Mouse (Mus musculus) liver, adult (tissue): ENCODE measurements at regions not wholly inside any gene's neighbourhood (a gene's known extent, or its start where the extent isn't known, plus 50 kb on each side); places are given as distances from the start of the nearest gene placed in this dataset.

ENCODE experiments used
- GATA4 ChIP-seq: IDR thresholded peaks from 2 replicates; pipeline ENCODE4 v1.6.1; 2014; ENCODE audit warnings: mild to moderate bottlenecking, low read length; ENCODE audit not compliant: insufficient replicate concordance

DNA sequence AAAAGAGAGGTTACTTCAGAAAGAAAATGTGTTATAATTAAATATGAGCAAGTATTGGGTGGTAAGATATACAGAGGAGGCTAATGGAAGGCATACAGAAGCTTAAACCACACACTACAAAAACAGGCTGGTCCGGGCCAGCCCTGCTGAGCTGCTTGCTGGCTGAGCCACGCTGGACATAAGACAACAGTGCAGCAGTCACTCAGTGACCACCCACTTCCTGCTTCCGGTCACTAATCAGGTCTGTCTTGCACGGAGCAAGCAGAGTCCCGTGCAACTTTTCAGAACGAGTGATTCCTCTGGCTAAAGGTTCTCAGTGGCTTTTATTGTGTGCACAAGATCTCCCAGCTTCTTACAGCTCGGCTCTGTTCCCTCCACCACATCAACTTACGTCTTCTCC, 220.1 kb downstream of the Efnb2 start:
- no peak for TF ChIP-seq GATA4

DNA sequence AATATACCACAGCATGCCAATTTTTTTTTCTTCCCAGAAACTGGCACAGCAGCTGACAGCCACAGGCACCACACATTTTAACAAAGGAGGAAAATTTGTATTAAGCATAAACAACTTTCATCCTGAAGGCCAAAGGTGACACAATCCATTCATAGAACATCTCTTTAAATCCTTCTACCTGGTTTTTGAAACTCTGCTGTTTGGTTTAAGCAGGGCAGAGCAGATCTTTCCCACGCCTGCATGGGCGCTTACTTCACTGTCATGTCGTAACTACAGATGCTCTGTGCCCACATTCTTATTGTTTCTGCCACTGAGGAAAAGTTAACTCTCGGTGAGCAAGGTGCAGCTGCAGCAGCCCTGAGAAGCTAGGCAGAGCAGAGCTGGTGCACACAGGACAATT, 234.8 kb downstream of the Efnb2 start:
- TF ChIP-seq GATA4 = no peak

DNA sequence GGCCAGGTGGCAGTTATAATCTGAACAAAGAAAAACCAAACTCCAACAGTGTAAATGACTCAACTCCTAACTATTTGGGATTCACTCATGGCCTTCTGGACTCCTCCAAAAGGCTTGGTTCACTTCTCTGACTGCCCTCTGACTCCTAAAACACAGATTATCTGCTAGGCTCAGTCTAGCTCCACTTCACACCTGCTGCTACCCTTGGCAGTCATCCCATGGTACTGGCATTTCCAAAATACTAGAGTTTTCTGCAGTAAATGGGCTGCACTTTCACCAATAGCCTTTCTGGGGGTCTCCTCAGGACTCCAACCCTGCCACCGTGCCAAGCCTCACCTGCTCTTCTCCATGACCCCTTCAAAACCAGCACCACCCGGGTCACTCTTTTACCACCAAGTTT, 237.6 kb downstream of the Efnb2 start:
- no peak for TF ChIP-seq GATA4

DNA sequence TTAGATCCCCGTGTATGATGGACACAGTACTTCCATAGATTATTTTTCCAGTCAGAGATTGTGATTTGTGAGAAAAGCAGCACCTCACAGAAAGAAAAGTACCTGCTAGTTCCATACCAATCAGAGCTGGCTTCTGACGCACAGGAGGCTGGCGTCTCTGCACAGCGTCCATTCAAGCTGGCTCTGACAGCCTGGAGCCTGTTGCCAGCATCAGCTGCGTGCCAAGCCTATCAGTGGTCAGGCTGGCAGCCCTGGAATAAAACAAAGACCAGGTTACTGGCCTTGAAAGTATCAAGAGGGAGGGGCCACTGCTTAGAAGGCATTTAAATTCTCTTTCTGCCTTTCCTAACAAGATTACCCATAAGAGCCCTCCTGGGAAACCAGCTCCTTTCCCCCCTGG, 239.3 kb downstream of the Efnb2 start:
- no peak for TF ChIP-seq GATA4

DNA sequence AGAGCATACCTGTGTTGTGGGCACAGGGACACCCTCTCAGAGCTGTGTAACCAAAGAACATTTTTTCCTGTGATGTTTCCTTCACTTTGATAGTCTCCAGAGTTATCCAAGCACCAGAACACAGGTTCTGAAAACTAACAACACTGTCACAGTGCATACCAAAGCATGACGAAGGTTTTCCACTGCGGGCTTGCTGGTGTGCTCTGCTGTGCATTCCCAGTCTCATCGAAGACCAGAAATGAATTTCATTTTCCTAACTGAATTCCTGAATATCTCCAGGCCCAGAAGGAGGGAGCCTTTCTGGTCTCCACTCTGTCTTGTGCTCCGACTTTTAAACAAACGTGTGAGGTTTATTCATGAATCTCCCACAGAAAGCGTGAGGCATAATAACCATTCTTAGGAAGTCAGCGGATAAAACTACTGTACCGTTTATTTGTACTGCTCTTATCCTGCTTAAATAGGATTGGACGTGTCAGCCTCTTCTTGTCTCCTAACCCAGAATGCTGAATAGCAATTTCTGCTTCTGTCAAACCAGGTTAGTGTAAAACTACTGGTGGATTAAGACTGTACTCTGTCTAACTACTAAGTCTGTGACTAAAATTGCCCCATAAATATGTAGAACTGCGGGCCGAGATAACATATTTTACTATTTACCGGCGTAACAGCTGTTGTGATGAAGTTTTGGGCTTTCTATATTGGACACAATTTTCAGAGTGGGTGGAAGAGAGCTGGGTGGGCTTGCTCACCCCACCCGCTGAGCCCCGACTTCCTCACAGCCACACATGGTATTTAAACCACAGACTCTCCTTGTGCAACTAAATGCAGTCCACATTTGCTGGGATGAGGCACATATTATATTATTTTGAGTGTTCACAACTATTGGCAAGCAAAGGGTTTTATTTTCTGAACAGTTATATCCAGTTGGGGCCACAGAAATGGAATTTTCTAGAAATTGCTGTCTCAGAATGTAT, 241.4 kb downstream of the Efnb2 start:
- TF ChIP-seq GATA4 = no peak

DNA sequence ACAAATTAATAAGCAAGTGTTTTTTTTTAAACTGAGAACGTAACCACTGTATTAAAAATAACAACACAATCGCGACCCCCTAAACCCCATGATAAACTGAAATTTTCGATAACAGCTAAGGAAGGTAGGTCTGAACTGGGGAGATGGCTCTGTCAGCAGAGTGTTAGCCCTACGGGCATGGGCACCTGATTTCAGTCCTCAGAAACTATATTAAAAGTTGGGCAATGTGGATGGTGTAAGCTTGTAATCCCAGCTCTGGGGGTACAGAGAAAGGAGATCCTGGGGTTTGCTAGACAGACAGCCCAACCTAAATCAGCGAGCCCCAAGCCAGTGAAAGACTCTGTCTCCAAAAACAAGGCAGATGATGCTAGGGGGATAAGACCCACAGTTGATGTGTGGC, 242.1 kb downstream of the Efnb2 start:
- no peak for TF ChIP-seq GATA4

DNA sequence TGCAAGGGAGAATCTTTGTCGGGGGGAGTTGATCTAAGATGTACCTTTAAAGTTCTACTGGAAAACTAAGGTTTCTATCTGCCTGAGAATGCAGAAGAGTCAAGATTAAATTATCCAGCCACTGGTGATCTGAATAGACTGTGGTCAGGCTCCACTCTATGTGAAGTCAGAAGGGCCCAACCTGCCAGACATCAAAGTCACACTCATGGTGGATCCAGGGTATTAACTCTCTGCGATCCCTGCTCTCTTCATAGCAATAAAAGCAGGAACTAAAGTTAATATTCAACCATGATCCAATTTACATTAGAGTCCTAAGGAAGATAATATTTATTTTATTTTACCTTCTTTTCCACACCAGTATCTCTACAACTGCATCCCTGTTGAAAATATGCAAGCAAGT, 242.5 kb downstream of the Efnb2 start:
- no peak for TF ChIP-seq GATA4

DNA sequence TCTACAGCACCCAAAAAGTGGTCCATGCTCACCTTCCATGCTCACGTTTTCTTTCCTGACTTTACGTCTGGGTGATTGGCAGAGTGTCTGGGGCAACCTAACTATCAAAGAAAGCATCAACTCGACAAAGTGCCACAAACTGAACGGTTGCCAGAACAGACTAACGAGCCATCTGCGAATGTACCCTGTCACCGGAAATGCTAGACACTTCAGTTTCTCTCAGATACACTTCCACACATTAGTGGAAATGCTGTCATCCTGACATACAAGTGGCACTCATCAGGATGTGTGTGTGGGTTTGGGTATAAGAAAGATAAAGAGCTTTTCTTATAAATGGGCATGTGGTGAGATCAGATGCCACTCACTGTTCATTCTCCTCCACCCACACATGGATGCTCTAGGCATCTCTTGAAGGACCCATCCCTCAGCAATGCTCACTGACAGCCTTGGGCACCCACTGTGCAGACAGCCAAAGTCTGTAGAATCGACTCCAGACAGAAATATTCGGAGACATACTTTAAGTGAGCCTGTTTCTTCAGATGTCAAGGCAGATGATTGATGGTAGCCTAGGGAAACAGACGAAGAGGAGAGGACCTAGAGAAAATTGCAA, 244.8 kb downstream of the Efnb2 start:
- no peak for TF ChIP-seq GATA4

DNA sequence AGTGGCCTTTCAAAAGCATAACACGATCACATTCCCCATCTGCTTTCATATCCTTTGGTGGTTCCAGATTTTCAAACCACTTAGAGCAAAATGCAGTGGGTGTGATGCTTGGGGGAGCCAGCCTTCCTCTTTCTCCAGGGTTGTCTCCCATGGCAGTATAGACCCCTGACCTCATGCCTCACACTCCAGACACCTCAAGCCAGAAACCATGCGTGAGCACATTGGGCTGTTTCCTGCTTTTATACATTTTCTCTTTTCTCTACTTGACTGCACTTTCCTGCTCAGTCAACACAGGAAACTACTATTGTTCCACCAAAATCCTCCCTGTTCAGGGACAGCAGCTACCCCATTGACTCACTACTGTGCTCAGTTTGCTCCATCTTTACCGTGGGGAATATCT, 253.7 kb downstream of the Efnb2 start:
- no peak for TF ChIP-seq GATA4

DNA sequence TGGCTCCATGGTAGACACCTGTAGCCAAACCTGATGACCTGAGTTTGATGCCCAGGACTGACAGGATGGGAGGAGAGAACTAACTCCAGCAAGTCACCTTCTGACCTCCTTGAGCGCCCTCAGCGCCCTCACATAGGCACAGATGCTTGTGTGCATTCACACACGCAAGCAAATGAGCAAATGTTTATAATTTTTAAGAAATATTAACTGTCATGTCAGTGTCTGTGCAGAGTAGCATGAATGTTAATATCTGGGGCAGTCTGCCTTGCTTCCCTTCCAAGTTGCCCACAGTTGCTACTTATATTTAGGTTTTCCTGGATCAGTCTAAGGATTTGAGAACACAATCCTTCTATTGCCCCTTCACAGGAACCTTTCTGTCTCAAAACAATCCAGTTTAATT, 257.6 kb downstream of the Efnb2 start:
- no peak for TF ChIP-seq GATA4

DNA sequence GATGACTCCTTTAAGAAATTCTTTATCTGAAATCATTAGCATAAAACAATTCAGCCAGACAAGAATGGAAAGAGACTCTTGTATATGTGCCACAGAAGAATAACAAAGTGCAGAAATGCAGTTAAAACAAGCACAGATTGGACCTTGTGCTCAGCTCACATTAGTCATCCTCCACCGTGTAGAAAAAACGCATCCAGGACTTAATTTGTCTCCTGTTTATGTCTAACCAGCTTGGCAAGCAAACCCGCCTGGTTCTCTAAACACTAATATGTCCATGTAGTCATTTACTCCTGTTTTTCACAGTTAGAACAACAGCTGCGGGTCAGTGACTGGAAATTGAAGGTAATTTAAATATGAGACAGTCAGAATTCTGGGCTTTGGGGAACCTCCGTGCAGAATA, 268.7 kb downstream of the Efnb2 start:
- no peak for TF ChIP-seq GATA4

DNA sequence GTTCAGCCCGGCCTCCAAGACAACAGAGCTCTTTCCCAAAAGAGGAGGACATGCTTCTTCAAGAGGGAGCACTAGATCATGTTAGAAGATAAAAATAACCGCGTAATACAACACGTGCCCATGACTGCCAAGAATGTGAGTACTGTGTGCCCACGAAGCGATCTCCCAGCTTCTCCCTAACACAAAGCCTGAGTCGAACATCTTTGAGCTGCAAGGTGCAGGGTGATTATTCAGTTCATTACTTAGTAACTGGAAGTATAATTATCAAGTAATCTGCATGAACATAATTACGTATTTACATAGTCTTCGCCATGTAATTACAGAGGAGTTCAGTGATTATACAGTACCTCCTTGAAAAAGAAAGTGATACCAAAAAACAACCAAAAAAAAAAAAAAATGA, 269.7 kb downstream of the Efnb2 start:
- TF ChIP-seq GATA4 = no peak

DNA sequence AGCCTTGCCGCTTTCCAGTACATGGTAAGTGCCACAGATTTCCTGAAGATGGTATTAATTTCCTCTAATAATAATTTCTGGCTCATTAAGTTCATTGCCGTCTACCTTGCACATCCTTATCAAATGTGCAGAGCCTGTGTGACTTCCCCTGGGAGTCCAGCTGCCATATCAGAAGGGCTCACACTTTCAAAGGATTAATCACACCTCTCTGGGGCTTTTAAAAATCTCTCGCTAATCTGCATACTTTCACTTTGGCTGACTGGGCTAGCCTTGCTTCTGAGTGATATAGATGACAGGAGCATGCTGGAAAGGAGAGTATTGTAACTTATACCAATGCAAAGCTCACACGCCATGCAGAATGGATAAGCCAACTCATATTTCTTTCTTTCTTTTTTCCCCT, 282.8 kb downstream of the Efnb2 start:
- no peak for TF ChIP-seq GATA4

DNA sequence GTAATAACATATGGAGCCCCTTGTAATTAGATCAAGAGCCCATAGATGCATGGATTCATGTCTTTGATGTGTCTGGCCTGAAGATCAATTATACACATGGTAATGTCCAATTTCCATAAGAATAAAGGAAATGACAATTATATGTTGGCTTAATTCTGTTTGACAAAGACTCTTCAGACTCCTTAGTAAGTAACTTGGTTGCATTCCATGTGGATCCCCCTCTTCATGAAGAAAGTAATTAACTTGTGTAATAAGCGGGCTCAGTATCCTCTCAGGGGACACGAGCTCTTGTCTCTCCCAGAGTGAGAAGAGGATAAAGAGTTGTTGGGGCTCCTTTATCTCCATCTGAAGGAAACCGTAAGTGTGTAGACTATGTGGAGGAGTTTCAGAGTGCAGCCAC, 284.3 kb downstream of the Efnb2 start:
- no peak for TF ChIP-seq GATA4

DNA sequence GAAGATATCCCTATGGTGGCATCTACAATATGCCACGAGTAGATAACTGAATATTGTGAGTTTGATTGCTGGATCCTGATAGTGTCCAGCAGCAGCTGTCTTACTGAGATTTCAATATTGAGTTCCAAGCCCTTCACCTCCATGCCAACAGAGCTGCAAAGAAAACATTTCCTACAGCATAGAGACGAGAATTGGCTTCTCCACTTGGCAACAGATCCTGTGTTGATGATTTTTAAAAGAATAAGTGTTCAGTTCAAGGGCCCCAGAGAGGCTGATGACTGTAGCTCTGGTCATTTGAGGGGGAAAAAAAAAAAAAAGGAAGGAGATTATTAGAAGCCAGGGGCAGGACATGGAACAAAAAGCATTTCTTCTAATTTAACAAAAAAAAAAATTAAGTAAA, 284.7 kb downstream of the Efnb2 start:
- no peak for TF ChIP-seq GATA4

DNA sequence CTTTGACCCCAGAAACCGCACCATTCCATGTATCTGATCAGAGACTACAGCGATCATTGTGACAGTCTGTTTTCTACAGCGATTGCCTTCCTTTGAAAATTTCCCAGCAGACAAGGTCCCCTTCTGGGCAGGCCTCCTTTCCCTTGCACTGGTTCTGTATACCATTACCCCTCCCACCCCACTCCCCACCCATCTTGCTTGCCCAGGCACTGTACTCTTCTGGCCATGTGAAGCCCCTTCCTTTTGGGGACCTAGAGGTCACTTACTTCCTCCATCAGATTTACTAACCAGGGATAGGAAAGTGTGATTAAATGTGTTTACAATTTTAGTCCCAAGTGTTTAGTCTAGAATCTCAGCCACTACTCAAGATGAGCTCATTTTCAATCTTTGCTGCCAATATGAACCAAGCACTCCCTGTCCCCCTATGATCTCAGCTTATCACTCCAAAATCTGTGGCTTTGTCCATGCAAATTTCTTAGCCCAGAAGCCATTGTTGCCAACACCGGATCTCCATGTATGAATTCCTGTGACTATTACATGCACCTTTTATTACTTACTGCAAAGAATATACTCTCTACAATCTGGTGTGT, 293.7 kb downstream of the Efnb2 start:
- no peak for TF ChIP-seq GATA4
